Mouse (Mus musculus) hindbrain, embryonic 12.5 days (tissue): ENCODE data around the gene Ccnb1ip1. TPM values are rescaled to one million over a fixed set of nuclear protein-coding genes. Genes with fewer than 3 reads are reported as not detected.

ENCODE experiments used
- ATAC-seq: fragments of 200-750 bp; cut with Nextera tagmentation; 2 replicates; pipeline ENCODE4 v1.8.0; 2017; ENCODE audit warnings: moderate TSS enrichment; ENCODE audit not compliant: low FRiP score
- H3K27ac ChIP-seq: fragments of 300-500 bp; sonication (generic); 2 replicates; pipeline ENCODE4 v1.5.1; 2016; ENCODE audit warnings: mild to moderate bottlenecking
- H3K27me3 ChIP-seq: fragments of 300-500 bp; sonication (generic); 2 replicates; pipeline ENCODE4 v1.6.1; 2016; ENCODE audit warnings: mild to moderate bottlenecking
- H3K36me3 ChIP-seq: fragments of 300-500 bp; sonication (generic); 2 replicates; pipeline ENCODE4 v1.6.1; 2016; ENCODE audit warnings: mild to moderate bottlenecking
- H3K4me1 ChIP-seq: fragments of 300-500 bp; sonication (generic); 2 replicates; pipeline ENCODE4 v1.6.1; 2016
- H3K4me2 ChIP-seq: fragments of 300-500 bp; sonication (generic); replicated peaks from 2 replicates; pipeline ENCODE4 v1.6.1; 2016; ENCODE audit warnings: mild to moderate bottlenecking
- H3K4me3 ChIP-seq: fragments of 300-500 bp; sonication (generic); 2 replicates; pipeline ENCODE4 v1.5.1; 2016; ENCODE audit warnings: mild to moderate bottlenecking
- H3K9ac ChIP-seq: fragments of 300-500 bp; sonication (generic); 2 replicates; pipeline ENCODE4 v1.6.1; 2016; ENCODE audit warnings: mild to moderate bottlenecking, moderate library complexity
- H3K9me3 ChIP-seq: fragments of 300-500 bp; sonication (generic); replicated peaks from 2 replicates; pipeline ENCODE4 v1.6.1; 2016; ENCODE audit warnings: mild to moderate bottlenecking
- WGBS: fragments of 180-500 bp; shearing (Covaris S2); methylation state at CpG from one replicate; pipeline ENCODE4 v1.1.7; 2016; 5-methylcytosine and 5-hydroxymethylcytosine counted together
- polyA plus RNA-seq: library from polyadenylated mRNA; unstranded; fragments of >200 nt; fragmentation: Nextera tagmentation; extraction: Ambion mirVana; gene quantifications from 2 replicates; pipeline ENCODE4 v1.2.1, GENCODE M21; 2016

Ccnb1ip1 gene
- polyA plus RNA-seq, 1 experiment from 2014 or later, result not detected

- H3K36me3 ChIP-seq, result peaks cover 84% of the 10 kb centered on the region
- WGBS, result 78% methylated on average over 2 of the region's 2 CpGs
Observed at GRCm38 (mm10) chr14:50771342-50771741, 36.2 kb downstream of the Ccnb1ip1 start.

GRCm38 (mm10) chr14:50765736-50766135 is 41.8 kb downstream of the Ccnb1ip1 start:
- 93% methylated on average over 6 of the region's 6 CpGs for WGBS
- H3K27ac ChIP-seq, result no peak overlapping the region
- no peaks in the 10 kb centered on the region for H3K9me3 ChIP-seq
- no peak overlapping the region for H3K4me2 ChIP-seq
- H3K36me3 ChIP-seq, result peaks cover 57% of the 10 kb centered on the region
- no peak overlapping the region for H3K9ac ChIP-seq
- no peaks in the 10 kb centered on the region for H3K4me1 ChIP-seq
- no peak overlapping the region for H3K4me3 ChIP-seq
- H3K27me3 ChIP-seq, result no peaks in the 10 kb centered on the region
- ATAC-seq, result no peak

More at GRCm38 (mm10) chr14:50771342-50771741, 36.2 kb downstream of the Ccnb1ip1 start:
- H3K9ac ChIP-seq, result no peak overlapping the region
- no peaks in the 10 kb centered on the region for H3K27me3 ChIP-seq
- H3K4me1 ChIP-seq, result no peaks in the 10 kb centered on the region
- no peak overlapping the region for H3K27ac ChIP-seq
- ATAC-seq, result no peak
- no peak overlapping the region for H3K4me2 ChIP-seq
- no peaks in the 10 kb centered on the region for H3K9me3 ChIP-seq
- no peak overlapping the region for H3K4me3 ChIP-seq

- no peak overlapping the region for H3K4me3 ChIP-seq
- no peak overlapping the region for H3K9ac ChIP-seq
- peaks cover 4% of the 10 kb centered on the region; the same call in 1 of the 2 replicates for H3K36me3 ChIP-seq
- H3K4me2 ChIP-seq, result no peak overlapping the region
- no peaks in the 10 kb centered on the region for H3K9me3 ChIP-seq
- H3K4me1 ChIP-seq, result no peaks in the 10 kb centered on the region
- no peaks in the 10 kb centered on the region for H3K27me3 ChIP-seq
- no peak overlapping the region for H3K27ac ChIP-seq
- 79% methylated on average over 5 of the region's 5 CpGs for WGBS
- ATAC-seq, result no peak
Observed at GRCm38 (mm10) chr14:50758416-50759085, 49.0 kb downstream of the Ccnb1ip1 start.

GRCm38 (mm10) chr14:50744994-50745393 is 62.5 kb downstream of the Ccnb1ip1 start, which contains the start of gene Olfr749:
TSS of gene Olfr749 (minus strand) at chr14:50745094.
- no peak for ATAC-seq
- Histone ChIP-seq H3K27ac (no peak within 1 kb of the TSS), H3K27me3 (no peaks in the 10 kb centered on the region), H3K36me3 (no peaks in the 10 kb centered on the region), H3K4me1 (no peaks in the 10 kb centered on the region), H3K9me3 (no peaks in the 10 kb centered on the region), H3K9ac (no peak within 1 kb of the TSS), H3K4me2 (no peak within 1 kb of the TSS), H3K4me3 (no peak within 1 kb of the TSS)

GRCm38 (mm10) chr14:50741584-50741983 is 65.9 kb downstream of the Ccnb1ip1 start:
- Histone ChIP-seq H3K4me3 (no peak overlapping the region), H3K27ac (no peak overlapping the region), H3K4me1 (no peaks in the 10 kb centered on the region), H3K27me3 (no peaks in the 10 kb centered on the region), H3K4me2 (no peak overlapping the region), H3K9ac (no peak overlapping the region), H3K9me3 (no peaks in the 10 kb centered on the region), H3K36me3 (no peaks in the 10 kb centered on the region)
- ATAC-seq, result no peak
- 70% methylated on average over 2 of the region's 2 CpGs for WGBS

- H3K4me2 ChIP-seq, result no peak overlapping the region
- no peak overlapping the region for H3K27ac ChIP-seq
- no peaks in the 10 kb centered on the region for H3K4me1 ChIP-seq
- no peaks in the 10 kb centered on the region for H3K27me3 ChIP-seq
- no peak overlapping the region for H3K9ac ChIP-seq
- 76% methylated on average over 2 of the region's 2 CpGs for WGBS
- H3K4me3 ChIP-seq, result no peak overlapping the region
- H3K9me3 ChIP-seq, result no peaks in the 10 kb centered on the region
- no peak for ATAC-seq
- no peaks in the 10 kb centered on the region for H3K36me3 ChIP-seq
Observed at GRCm38 (mm10) chr14:50740334-50740733, 67.2 kb downstream of the Ccnb1ip1 start.

Other genes starting within 250 kb of the Ccnb1ip1 start
- not detected in 2 replicates for gene Olfr744, start 192.9 kb downstream of the Ccnb1ip1 start, polyA plus RNA-seq
- not detected in 2 replicates for gene Olfr745, start 168.3 kb downstream of the Ccnb1ip1 start, polyA plus RNA-seq
- gene Olfr746, start 160.6 kb downstream of the Ccnb1ip1 start, polyA plus RNA-seq, result not detected in 2 replicates
- gene Olfr747, start 114.5 kb downstream of the Ccnb1ip1 start, polyA plus RNA-seq, result not detected in 2 replicates
- gene Olfr748, start 100.4 kb downstream of the Ccnb1ip1 start, polyA plus RNA-seq, result not detected in 2 replicates
- gene Olfr749, start 62.6 kb downstream of the Ccnb1ip1 start, polyA plus RNA-seq, result not detected in 2 replicates
- 97.7 and 105 TPM in 2 replicates for gene Ttc5, start 22.2 kb downstream of the Ccnb1ip1 start, polyA plus RNA-seq
- 50.8 and 50.9 TPM in 2 replicates for gene Parp2, start 109 bp upstream of the Ccnb1ip1 start, polyA plus RNA-seq
- 6.3 and 6.7 TPM in 2 replicates for gene Tep1, start 62.8 kb upstream of the Ccnb1ip1 start, polyA plus RNA-seq
- 0.39 and 0.51 TPM in 2 replicates for gene Klhl33, start 89.8 kb upstream of the Ccnb1ip1 start, polyA plus RNA-seq
- gene Osgep, start 117.2 kb upstream of the Ccnb1ip1 start, polyA plus RNA-seq, result 108 and 122 TPM in 2 replicates
- gene Apex1, start 117.2 kb upstream of the Ccnb1ip1 start, polyA plus RNA-seq, result 246 and 257 TPM in 2 replicates
- gene Pip4p1, start 123.1 kb upstream of the Ccnb1ip1 start, polyA plus RNA-seq, result 71.8 and 79.8 TPM in 2 replicates
- gene Pnp, start 123.3 kb upstream of the Ccnb1ip1 start, polyA plus RNA-seq, result 38.2 and 39.5 TPM in 2 replicates
- not detected in 2 replicates for gene Gm49342, start 136.8 kb upstream of the Ccnb1ip1 start, polyA plus RNA-seq
- gene Pnp2, start 148.3 kb upstream of the Ccnb1ip1 start, polyA plus RNA-seq, result 0.50 and 0.59 TPM in 2 replicates
- not detected in 2 replicates for gene Rnase10, start 200.0 kb upstream of the Ccnb1ip1 start, polyA plus RNA-seq
- gene Rnase9, start 234.1 kb upstream of the Ccnb1ip1 start, polyA plus RNA-seq, result not detected in 2 replicates
- gene Rnase11, start 242.4 kb upstream of the Ccnb1ip1 start, polyA plus RNA-seq, result not detected in 2 replicates
- gene Rnase12, start 249.9 kb upstream of the Ccnb1ip1 start, polyA plus RNA-seq, result not detected in 2 replicates